Mouse (Mus musculus): Measurements from ENCODE around the gene Lig1.

Gene Lig1

DNA sequence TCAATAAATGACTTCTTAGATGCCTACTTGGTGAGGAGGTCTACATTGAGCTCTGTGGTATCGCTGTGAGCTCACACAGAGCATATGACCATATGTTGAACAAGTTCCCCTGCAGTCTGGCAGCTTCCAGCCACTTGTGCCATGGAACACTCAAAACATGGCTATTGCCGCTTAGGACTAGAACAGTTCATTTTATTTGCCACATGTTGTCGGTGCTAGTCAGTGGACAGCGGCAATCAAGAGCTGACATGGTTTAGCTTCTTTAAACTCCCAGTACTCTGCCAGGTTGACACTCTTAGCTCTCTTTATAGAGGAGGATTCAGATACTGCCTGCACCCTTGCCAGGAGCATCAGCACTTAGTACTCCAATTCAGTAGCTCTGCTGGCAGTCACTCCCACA, 34.3 kb downstream of the Lig1 start:
- DNase-seq: no peak

DNA sequence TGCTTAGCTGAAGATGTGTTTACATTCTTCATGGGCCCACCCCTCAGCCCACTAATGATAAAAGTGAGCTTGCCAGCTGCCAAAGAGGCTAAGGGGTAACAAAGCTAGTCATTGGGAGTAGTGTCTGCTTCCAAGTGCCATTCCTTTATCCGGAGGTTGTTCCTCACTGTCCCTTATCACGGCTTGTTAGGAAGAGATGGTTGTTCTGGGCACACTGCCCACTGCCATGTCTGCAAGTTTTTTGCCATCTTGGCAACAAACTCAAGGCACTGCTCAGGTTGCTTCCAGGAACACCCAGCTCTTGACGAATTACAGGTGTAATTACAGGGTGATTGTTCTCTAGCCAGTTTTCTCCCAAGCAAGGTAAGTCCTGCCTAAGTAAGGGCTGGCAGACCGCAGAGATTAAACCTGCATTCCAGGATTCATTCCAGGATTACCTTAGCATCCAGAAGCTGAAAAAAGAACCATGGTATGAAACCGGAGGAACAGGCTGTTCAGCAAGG, 37.1 kb downstream of the Lig1 start:
- no peak for DNase-seq

DNA sequence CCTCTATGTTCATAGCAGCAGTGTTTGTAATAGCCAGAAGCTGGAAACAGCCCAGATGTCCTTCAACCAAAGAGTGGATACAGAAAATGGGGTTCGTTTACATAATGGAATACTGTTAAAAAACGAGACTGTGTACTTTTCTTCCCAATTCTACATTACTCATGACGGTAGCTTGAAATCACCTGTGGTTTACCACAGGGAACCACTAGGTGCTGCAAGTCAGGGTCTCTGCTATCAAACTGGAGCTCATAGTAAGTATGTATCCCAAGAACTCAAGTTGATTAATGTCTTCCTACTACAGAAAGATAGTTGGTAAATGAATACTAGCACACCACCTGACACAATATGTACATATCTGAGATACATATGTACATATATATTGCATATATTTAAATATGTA, 44.3 kb downstream of the Lig1 start:
- DNase-seq: no peak

DNA sequence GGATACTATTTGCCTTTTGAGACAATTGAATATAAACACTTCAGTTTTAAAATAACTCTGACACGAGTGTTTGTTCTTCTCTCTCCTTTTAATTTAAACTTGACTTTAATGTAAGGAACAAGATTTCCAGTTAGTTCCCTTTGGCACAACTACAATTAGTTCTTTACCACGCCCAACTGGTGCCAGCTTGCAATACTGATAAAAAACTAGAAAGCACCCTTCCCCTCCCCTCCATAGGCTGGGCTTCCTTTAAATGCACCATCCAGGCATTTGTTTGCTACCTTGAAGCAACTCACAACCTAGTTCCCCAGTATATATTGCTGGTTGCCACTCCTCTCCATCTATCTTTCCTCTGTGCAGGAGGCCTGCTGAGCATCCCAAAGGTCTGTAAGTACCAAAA, 47.2 kb downstream of the Lig1 start, which contains the start of gene Pla2g4c:
Gene Pla2g4c (plus strand): TSS at position 340 of the 400 bp plus-strand sequence.
- DNase-seq: no peak

DNA sequence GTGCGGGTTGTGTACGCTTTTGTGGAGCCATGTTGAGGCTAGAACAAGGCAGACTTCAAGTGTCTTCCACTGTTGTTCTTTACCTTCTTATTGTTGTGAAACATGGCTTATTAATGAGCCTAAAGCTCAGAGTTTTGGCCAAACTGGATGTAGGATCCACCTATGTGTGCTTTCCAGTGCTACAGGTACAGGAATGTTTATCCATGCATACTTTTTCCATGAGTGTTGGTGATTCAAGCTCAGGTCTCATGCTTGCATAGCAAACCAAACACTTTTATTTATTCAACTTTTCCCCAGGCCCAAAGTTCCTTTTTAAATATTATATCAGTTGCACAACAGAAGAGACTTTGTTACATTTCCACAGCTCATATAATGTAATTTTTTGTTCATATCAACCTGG, 53.5 kb downstream of the Lig1 start:
- no peak for DNase-seq

DNA sequence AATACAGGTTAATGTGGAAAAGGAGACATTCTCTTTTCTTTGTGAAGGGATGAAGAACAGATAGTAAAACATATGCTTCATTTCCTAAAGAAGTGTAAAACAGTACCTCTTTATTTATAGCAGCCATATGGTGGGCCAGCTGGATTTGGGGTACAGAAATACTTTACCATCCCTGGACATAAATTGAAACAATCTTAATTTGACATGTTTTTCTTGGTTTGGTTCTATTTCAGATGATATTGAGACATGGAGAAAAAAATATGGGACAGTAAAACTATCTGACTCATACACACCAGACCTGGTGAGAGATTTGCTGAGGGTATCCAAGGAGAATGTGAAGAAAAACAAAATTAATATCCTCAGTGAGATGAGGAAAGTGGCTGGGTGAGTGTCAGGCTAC, 78.9 kb downstream of the Lig1 start:
- no peak for DNase-seq

All from lung, postnatal 4 days (tissue).